Mouse (Mus musculus): ENCODE measurements at regions not wholly inside any gene's neighbourhood (a gene's known extent, or its start where the extent isn't known, plus 50 kb on each side); places are given as distances from the start of the nearest gene placed in this dataset.

- DNase-seq (ENCODE audit: low spot score in 2 of 2): no peak
These were observed 270.5 kb upstream of the N6amt1 start for GRCm38 (mm10) chr16:87083505-87083904.

- no peak for DNase-seq (ENCODE audit: low spot score in 2 of 2)
These were observed 276.6 kb upstream of the N6amt1 start for GRCm38 (mm10) chr16:87077385-87077784.

GRCm38 (mm10) chr16:87069294-87069693 lies 284.7 kb upstream of the N6amt1 start:
- DNase-seq (ENCODE audit: low spot score in 2 of 2): no peak

- no peak for DNase-seq (ENCODE audit: low spot score in 2 of 2)
These were observed 286.0 kb upstream of the N6amt1 start for GRCm38 (mm10) chr16:87067981-87068380.

DNA sequence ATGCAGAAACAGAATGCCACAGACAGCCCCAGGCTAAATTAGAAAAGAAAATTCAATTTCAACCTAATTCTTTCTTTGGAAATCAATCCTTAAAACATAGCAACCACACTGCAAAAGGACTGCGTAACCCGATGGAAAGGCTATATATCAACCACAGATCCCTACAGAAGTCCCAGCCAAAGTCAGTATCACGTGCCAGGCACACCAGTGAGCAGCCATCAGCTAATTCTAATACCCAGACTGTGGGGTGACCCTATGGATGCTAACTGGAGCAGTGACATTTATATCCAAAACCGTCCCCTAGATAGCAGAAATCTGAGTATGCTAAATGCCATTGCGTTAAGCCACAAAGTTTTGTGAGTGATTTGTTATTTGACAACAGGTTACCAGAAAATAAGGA lies 286.5 kb upstream of the N6amt1 start:
- DNase-seq (ENCODE audit: low spot score in 2 of 2): no peak

- no peak for DNase-seq (ENCODE audit: low spot score in 2 of 2)
These were observed 293.5 kb upstream of the N6amt1 start for GRCm38 (mm10) chr16:87060473-87060872.

DNA sequence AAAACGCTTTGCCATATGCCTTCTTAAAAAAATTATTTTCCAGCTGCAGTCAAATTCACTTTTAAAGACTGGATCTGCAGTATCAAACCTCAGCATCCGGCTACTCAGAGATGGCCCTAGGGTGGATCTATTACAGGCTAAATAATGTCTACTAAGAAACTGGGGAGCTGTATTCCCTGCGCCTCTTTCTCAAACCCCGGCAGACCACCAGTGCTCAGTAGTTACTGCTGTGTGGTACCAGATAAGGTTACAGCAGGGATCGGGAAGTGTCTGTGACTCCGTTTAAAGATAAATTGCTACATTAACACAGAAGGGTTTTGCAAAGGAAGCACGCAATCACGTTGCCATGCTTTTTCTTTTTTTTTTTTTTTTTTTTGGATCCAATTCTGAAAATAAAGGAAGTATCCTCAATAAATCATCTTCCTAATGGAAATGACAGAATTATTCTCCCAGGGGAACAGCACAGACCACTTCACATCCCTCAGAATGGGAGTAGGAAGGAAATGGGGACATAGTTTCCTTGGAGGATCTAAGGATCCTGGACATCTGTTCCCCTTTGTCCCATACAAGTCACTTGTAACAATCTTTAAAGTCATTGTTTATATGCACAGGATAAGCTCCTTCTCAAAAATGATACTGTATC lies 304.1 kb upstream of the N6amt1 start:
- no peak for DNase-seq (ENCODE audit: low spot score in 2 of 2)

GRCm38 (mm10) chr16:87044773-87045561 lies 309.0 kb upstream of the N6amt1 start:
- no peak for DNase-seq (ENCODE audit: low spot score in 2 of 2)

GRCm38 (mm10) chr16:87043689-87044088 lies 310.3 kb upstream of the N6amt1 start:
- no peak for DNase-seq (ENCODE audit: low spot score in 2 of 2)

DNA sequence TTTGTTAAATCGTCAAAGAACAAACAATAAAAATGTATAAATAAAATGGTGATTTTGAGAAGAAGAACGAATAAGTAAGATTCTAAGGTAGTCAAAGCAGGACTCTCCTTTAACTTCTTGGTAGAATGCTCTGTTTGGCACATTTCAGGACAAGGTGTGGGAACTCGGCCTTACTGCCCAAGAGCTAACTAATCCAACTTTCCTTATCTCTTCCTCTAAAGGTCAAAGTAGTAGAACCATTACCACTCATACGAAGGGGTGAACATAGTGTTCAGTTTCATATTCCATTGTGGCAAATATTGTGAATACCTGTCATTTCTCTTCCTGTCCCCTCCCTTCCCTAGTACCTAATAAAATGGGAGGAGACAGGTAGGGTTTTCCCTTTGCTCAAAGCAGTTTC lies 313.6 kb upstream of the N6amt1 start:
- DNase-seq (ENCODE audit: low spot score in 2 of 2): no peak

DNA sequence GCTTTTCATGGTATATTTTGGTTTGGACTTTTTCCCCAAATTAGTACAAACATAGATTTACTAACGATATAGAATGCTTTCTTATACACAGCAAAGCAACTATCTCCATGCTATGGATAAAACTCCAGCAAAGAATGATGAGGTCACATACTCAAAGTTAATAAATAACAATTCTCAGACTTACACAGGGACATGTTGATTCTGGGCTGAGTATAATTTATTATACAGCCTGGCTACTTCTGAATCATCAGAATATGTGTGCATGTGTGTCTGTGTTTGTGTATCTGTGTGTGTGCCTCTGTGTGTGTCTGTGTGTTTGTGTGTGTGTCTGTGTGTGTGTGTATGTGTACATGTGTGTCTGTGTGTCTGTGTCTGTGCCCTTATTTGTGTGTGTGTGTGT lies 314.1 kb upstream of the N6amt1 start:
- no peak for DNase-seq (ENCODE audit: low spot score in 2 of 2)

GRCm38 (mm10) chr16:87037061-87037460 lies 316.9 kb upstream of the N6amt1 start:
- DNase-seq (ENCODE audit: low spot score in 2 of 2): no peak

GRCm38 (mm10) chr16:87031836-87032235 lies 322.1 kb upstream of the N6amt1 start:
- no peak for DNase-seq (ENCODE audit: low spot score in 2 of 2)

- peak in 1 of 2 experiments; percentile 56 for DNase-seq (ENCODE audit: low spot score in 2 of 2)
These were observed 325.4 kb upstream of the N6amt1 start for GRCm38 (mm10) chr16:87028516-87029145.

DNA sequence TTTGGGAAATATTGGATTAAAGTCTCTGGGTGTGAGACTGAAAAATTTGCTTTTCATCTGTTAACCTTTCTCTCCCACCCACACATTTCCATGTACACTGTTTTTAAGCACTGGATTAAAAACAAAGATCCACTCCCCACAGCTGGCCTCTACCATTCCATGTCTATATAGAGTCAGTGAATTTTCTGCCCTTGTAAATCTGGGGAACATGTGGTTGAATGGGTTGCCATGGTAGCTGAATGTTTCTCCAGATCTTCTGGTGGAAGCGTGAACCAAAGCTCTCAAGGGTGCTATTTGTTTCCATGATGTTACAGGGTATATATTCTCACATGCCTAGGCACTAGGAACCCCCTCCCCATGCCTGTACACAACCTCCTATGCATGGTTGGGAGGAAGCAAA lies 326.4 kb upstream of the N6amt1 start:
- DNase-seq (ENCODE audit: low spot score in 2 of 2): peak in 1 of 2 experiments; percentile 19

- DNase-seq (ENCODE audit: low spot score in 2 of 2): no peak
These were observed 331.9 kb upstream of the N6amt1 start for GRCm38 (mm10) chr16:87022041-87022440.

- DNase-seq (ENCODE audit: low spot score in 2 of 2): no peak
These were observed 336.8 kb upstream of the N6amt1 start for GRCm38 (mm10) chr16:87017107-87017670.

DNA sequence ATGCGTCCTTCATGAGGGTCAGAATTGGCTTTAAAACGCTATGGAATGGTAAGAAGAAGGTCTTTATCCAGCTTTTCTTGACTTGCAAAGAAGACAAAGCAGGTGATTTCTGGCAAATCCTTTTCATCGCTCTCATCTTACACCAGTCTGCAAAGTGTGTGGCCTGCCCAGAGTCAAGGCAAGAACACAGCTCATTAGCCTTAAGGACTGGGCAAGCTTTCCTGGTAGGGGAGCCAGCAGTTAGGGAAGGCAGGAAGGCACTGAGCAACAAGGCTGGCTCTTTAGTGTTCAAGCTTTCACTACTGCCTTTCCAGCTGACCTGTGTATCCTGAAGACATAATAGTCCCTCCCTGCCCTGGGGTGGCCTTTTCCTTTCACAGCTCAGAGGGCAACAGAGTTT lies 352.4 kb upstream of the N6amt1 start:
- DNase-seq (ENCODE audit: low spot score in 2 of 2): no peak

DNA sequence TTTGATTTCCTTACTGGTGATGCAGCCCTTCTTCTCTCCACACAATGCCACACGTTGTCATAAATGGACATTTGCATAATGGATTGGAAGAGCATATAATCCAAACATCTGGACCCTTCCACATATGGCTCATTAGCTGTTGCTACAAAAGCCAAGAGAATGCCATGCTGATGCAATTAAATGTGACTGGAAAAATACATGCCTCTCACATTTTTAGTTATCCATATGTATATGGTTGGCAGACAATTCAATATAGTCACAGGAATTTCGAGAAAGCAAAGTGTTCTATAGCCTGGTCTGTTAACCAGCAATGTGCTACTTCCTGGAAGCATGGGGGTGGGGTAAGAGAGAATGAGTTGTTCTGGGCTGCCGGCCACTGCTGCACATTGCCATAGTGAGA lies 352.9 kb upstream of the N6amt1 start:
- peak in 1 of 2 experiments; percentile 28 for DNase-seq (ENCODE audit: low spot score in 2 of 2)

DNA sequence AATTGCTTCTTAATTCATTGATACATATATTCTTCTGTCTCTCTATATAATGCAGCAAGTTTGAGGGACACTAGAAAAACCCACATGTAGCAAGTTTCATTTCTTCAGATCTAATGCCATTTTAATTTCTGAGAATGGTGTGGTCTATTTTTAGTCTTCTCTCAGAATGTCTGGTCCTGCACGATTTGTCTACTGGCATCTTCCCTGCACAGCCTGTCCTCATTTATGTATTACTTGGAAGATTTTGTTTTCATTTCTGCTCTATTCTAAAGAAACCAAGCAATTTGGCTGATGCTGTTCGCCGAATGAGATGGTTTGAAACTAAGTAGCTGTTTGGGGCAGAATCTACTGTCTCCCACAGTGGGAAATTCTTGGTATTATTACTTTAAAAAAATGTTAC lies 382.3 kb upstream of the N6amt1 start:
- DNase-seq (ENCODE audit: low spot score in 2 of 2): peak in 1 of 2 experiments; percentile 29

- no peak for DNase-seq (ENCODE audit: low spot score in 2 of 2)
These were observed 404.3 kb upstream of the N6amt1 start for GRCm38 (mm10) chr16:86949681-86950080.

DNA sequence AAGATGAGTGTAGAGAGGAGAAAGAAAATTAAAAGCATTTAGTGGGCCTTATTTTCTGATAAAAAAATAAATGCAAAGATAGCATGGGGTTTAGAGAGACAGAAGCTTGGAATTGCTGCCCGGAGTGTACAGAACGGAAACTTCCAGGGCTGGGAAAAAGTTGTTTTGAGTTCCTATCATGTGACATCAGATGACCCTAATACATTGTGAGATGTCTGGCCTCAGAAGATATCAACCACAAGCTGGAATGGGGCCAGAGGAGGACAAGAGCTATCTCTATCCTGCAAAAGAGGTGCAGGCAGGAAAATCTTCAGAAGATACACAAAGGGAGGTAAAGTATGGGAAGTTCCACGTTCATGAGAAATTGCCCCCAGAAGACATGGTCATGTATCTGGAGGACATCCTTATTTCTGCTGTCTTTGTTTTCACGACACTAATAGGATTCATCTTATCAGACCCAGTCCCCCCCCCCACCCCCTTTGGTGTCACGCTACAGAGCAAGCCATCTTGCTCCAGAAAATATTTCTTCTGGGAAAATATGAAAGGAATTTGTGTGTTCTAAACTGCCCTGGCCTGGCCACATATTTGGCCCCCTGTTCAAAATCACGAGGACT lies 408.3 kb upstream of the N6amt1 start:
- DNase-seq (ENCODE audit: low spot score in 2 of 2): no peak
